Mouse (Mus musculus) G1E (cell line): ENCODE data around the gene Atf6. TPM values are rescaled to one million over a fixed set of nuclear protein-coding genes. Genes with fewer than 3 reads are reported as not detected.

Experiments used
- ATAC-seq: 2 replicates; pipeline ENCODE4 v1.8.0; 2016; ENCODE audit warnings: mild to moderate bottlenecking; ENCODE audit not compliant: insufficient number of reproducible peaks, poor library complexity, low FRiP score, severe bottlenecking; ENCODE audit errors: extremely low read depth
- DNase-seq: peaks from one replicate; pipeline ENCODE4 v3.0.0; 2012; ENCODE audit warnings: low spot score
- H3K27me3 ChIP-seq: 2 replicates; pipeline ENCODE4 v1.6.1; 2012; ENCODE audit warnings: mild to moderate bottlenecking, low read length, inconsistent platforms; ENCODE audit not compliant: insufficient read depth
- H3K36me3 ChIP-seq: replicated peaks from 2 replicates; pipeline ENCODE3; 2012; ENCODE audit warnings: mild to moderate bottlenecking, inconsistent platforms
- H3K4me1 ChIP-seq: 2 replicates; pipeline ENCODE4 v1.6.1; 2012; ENCODE audit warnings: low read depth, low read length, inconsistent platforms, mixed read lengths; ENCODE audit not compliant: insufficient read depth
- H3K4me3 ChIP-seq: 2 replicates; pipeline ENCODE4 v1.5.1; 2012; ENCODE audit warnings: low read depth, mild to moderate bottlenecking, inconsistent platforms, low read length, moderate library complexity, mixed read lengths
- H3K9me3 ChIP-seq: replicated peaks from 2 replicates; pipeline ENCODE4 v1.6.1; 2012; ENCODE audit warnings: inconsistent platforms
- CTCF ChIP-seq: IDR thresholded peaks from 2 replicates; pipeline ENCODE4 v1.5.1; 2012; ENCODE audit warnings: low read depth, low read length, inconsistent platforms, mixed read lengths
- GATA1 ChIP-seq: IDR thresholded peaks from 2 replicates; pipeline ENCODE4 v1.6.1; 2012; ENCODE audit warnings: borderline replicate concordance, low read length, inconsistent platforms, mixed read lengths
- GATA2 ChIP-seq: IDR thresholded peaks from 2 replicates; pipeline ENCODE4 v1.6.1; 2012; ENCODE audit warnings: low read depth, low read length, inconsistent platforms, borderline replicate concordance
- POLR2AphosphoS5 ChIP-seq: IDR thresholded peaks from 2 replicates; pipeline ENCODE4 v1.6.1; 2012; ENCODE audit warnings: low read depth, low read length, inconsistent platforms; ENCODE audit not compliant: insufficient replicate concordance
- TAL1 ChIP-seq: conservative IDR thresholded peaks from 2 replicates; pipeline ENCODE4 v1.6.1; 2012; ENCODE audit warnings: low read depth, low read length, inconsistent platforms, mixed read lengths
- polyA plus RNA-seq: library from polyadenylated mRNA; stranded (reverse); fragments of >175 nt; gene quantifications from 2 replicates; pipeline ENCODE4 v1.2.3, GENCODE M21; 2012
- total RNA-seq, 2 experiments: library from RNA; stranded (forward) in 1 of 2; stranded (reverse) in 1 of 2; fragments of 200-1000 nt in 1 of 2; fragments of >200 nt in 1 of 2; fragmentation: Nextera tagmentation in 1 of 2; gene quantifications; 2 replicates each; pipeline ENCODE4 v1.2.3; 2014 to 2017

Atf6 gene
- total and polyA plus RNA-seq, 3 experiments = 2.1 to 44.6 (median 22.7) TPM

GRCm38 (mm10) chr1:170699553-170699952, 168.0 kb downstream of the Atf6 start:
- H3K9me3 ChIP-seq = no peaks in the 10 kb centered on the region
- ATAC-seq (no peak), DNase-seq (no peak)
- TF ChIP-seq TAL1 = no peak
- TF ChIP-seq POLR2AphosphoS5 = no peak
- peaks cover 4% of the 10 kb centered on the region for H3K27me3 ChIP-seq
- no peaks in the 10 kb centered on the region for H3K36me3 ChIP-seq
- H3K4me1 ChIP-seq = no peaks in the 10 kb centered on the region
- no peak overlapping the region for H3K4me3 ChIP-seq

GRCm38 (mm10) chr1:170698771-170699170, 168.8 kb downstream of the Atf6 start:
- Histone ChIP-seq H3K27me3 (peaks cover 4% of the 10 kb centered on the region), H3K4me1 (no peaks in the 10 kb centered on the region)
- TF ChIP-seq CTCF = no peak

GRCm38 (mm10) chr1:170697771-170698356, 169.7 kb downstream of the Atf6 start:
- Histone ChIP-seq H3K4me3 (no peak overlapping the region), H3K27me3 (peaks cover 4% of the 10 kb centered on the region), H3K9me3 (no peaks in the 10 kb centered on the region), H3K36me3 (no peaks in the 10 kb centered on the region), H3K4me1 (no peaks in the 10 kb centered on the region)
- ATAC-seq (no peak), DNase-seq (no peak)
- TF ChIP-seq CTCF (no peak), GATA2 (no peak), GATA1 (no peak), TAL1 (no peak), POLR2AphosphoS5 (no peak)

More at GRCm38 (mm10) chr1:170698771-170699170, 168.8 kb downstream of the Atf6 start:
- H3K9me3 ChIP-seq = no peaks in the 10 kb centered on the region
- H3K4me3 ChIP-seq = no peak overlapping the region
- ATAC-seq (no peak), DNase-seq (no peak)
- H3K36me3 ChIP-seq = no peaks in the 10 kb centered on the region

GRCm38 (mm10) chr1:170696996-170697395, 170.6 kb downstream of the Atf6 start:
- ATAC-seq (no peak), DNase-seq (no peak)
- Histone ChIP-seq H3K36me3 (no peaks in the 10 kb centered on the region), H3K9me3 (no peaks in the 10 kb centered on the region), H3K4me3 (no peak overlapping the region), H3K4me1 (no peaks in the 10 kb centered on the region), H3K27me3 (peaks cover 4% of the 10 kb centered on the region; the same call in 1 of the 2 replicates)
- TF ChIP-seq POLR2AphosphoS5 (no peak), GATA2 (no peak), TAL1 (no peak), GATA1 (no peak), CTCF (no peak)

GRCm38 (mm10) chr1:170695326-170695725, 172.2 kb downstream of the Atf6 start:
- ATAC-seq (no peak), DNase-seq (no peak)
- H3K4me1 ChIP-seq = no peaks in the 10 kb centered on the region
- H3K27me3 ChIP-seq = peaks cover 4% of the 10 kb centered on the region; the same call in 1 of the 2 replicates
- H3K4me3 ChIP-seq = no peak overlapping the region
- H3K9me3 ChIP-seq = no peaks in the 10 kb centered on the region
- no peaks in the 10 kb centered on the region for H3K36me3 ChIP-seq
- TF ChIP-seq TAL1 = no peak
- no peak for TF ChIP-seq GATA1
- TF ChIP-seq GATA2 = no peak
- no peak for TF ChIP-seq CTCF
- no peak for TF ChIP-seq POLR2AphosphoS5

GRCm38 (mm10) chr1:170694821-170695291, 172.7 kb downstream of the Atf6 start:
- Histone ChIP-seq H3K4me3 (no peak overlapping the region), H3K4me1 (no peaks in the 10 kb centered on the region), H3K9me3 (no peaks in the 10 kb centered on the region), H3K36me3 (no peaks in the 10 kb centered on the region), H3K27me3 (peaks cover 4% of the 10 kb centered on the region; the same call in 1 of the 2 replicates)
- DNase-seq (no peak), ATAC-seq (no peak)
- no peak for TF ChIP-seq GATA1
- no peak for TF ChIP-seq TAL1
- no peak for TF ChIP-seq GATA2
- no peak for TF ChIP-seq CTCF
- no peak for TF ChIP-seq POLR2AphosphoS5

- Histone ChIP-seq H3K4me3 (no peak overlapping the region), H3K36me3 (no peaks in the 10 kb centered on the region), H3K27me3 (peaks cover 10% of the 10 kb centered on the region), H3K4me1 (no peaks in the 10 kb centered on the region), H3K9me3 (no peaks in the 10 kb centered on the region)
- DNase-seq (no peak), ATAC-seq (no peak)
- TF ChIP-seq TAL1 = no peak
- no peak for TF ChIP-seq CTCF
- TF ChIP-seq GATA1 = no peak
- no peak for TF ChIP-seq POLR2AphosphoS5
Measured at GRCm38 (mm10) chr1:170691301-170691700, 176.3 kb downstream of the Atf6 start.
